16 mouse cellular contexts compared by ENCODE assay signal in genomic region chr2:169679264-169679663, GRCm38 (mm10). TPM values are rescaled to one million over a fixed set of nuclear protein-coding genes. Genes with fewer than 3 reads are reported as not detected.
DNase-seq lines count a peak whose midpoint lies in the region; ATAC-seq and TF ChIP-seq lines count a peak whose summit lies in the region.
"Had no signal": no experiment of that assay in that cellular context is flagged by ENCODE, and none has a peak within 500 bp of the region (broad histone marks: within the 10 kb centered on the region; RNA-seq: fewer than 3 reads in every experiment).

No protein-coding gene starts in this region.

- no peak overlapping the region for H3K4me2 ChIP-seq in forebrain, postnatal 0 days (ENCODE audit: low read depth)
- no peak overlapping the region for H3K4me2 ChIP-seq in forebrain, embryonic 11.5 days (ENCODE audit: low read depth, low read length, severe bottlenecking)
- H3K4me2 ChIP-seq in lung, embryonic 16.5 days (ENCODE audit: low read depth, low read length) = no peak overlapping the region
- H3K4me2 ChIP-seq in lung, postnatal 0 days (replicated peaks; ENCODE audit: low read depth, low read length) = no peak overlapping the region
- no peak overlapping the region for H3K4me2 ChIP-seq in midbrain, embryonic 13.5 days (replicated peaks)
- H3K4me2 ChIP-seq: heart, embryonic 13.5 days had no signal

- H3K27me3 ChIP-seq in forebrain, postnatal 0 days (ENCODE audit: insufficient read depth, low read length) = no peaks in the 10 kb centered on the region
- no peaks in the 10 kb centered on the region for H3K27me3 ChIP-seq in forebrain, embryonic 11.5 days (ENCODE audit: control insufficient read depth, insufficient read depth, low read length)
- no peaks in the 10 kb centered on the region for H3K27me3 ChIP-seq in lung, embryonic 16.5 days (ENCODE audit: control insufficient read depth, insufficient read depth, low read depth, low read length)
- H3K27me3 ChIP-seq in lung, postnatal 0 days (replicated peaks; ENCODE audit: insufficient read depth, low read length) = no peaks in the 10 kb centered on the region
- no peaks in the 10 kb centered on the region for H3K27me3 ChIP-seq in midbrain, embryonic 13.5 days
- H3K27me3 ChIP-seq: heart, embryonic 13.5 days had no signal

- no peak for ATAC-seq in forebrain, postnatal 0 days
- no peak for ATAC-seq in forebrain, embryonic 11.5 days (replicated peaks; ENCODE audit: low FRiP score)
- 0 out of 2 replicates have a peak, but pooled peaks have one; percentile 41 for ATAC-seq in lung, embryonic 16.5 days (ENCODE audit: low read depth)
- ATAC-seq in lung, postnatal 0 days = no peak
- no peak for ATAC-seq in midbrain, embryonic 13.5 days

- H3K27ac ChIP-seq in forebrain, postnatal 0 days (ENCODE audit: low read depth, low read length) = peak overlapping the region; percentile 59; the same call in 1 of the 2 replicates
- H3K27ac ChIP-seq in forebrain, embryonic 11.5 days (ENCODE audit: low read depth, low read length) = no peak overlapping the region
- no peak overlapping the region for H3K27ac ChIP-seq in lung, embryonic 16.5 days (ENCODE audit: low read length)
- H3K27ac ChIP-seq in lung, postnatal 0 days (ENCODE audit: low read length) = no peak overlapping the region
- H3K27ac ChIP-seq in midbrain, embryonic 13.5 days = peak overlapping the region; percentile 6
- H3K27ac ChIP-seq: heart, embryonic 13.5 days had no signal

- H3K4me3 ChIP-seq in forebrain, postnatal 0 days (ENCODE audit: low read depth, low read length) = no peak overlapping the region
- no peak overlapping the region for H3K4me3 ChIP-seq in forebrain, embryonic 11.5 days (ENCODE audit: low read depth, low read length)
- no peak overlapping the region for H3K4me3 ChIP-seq in lung, embryonic 16.5 days (ENCODE audit: low read length)
- no peak overlapping the region for H3K4me3 ChIP-seq in lung, postnatal 0 days (ENCODE audit: low read depth, low read length)
- no peak overlapping the region for H3K4me3 ChIP-seq in midbrain, embryonic 13.5 days (replicated peaks)
- H3K4me3 ChIP-seq: heart, embryonic 13.5 days; myocyte had no signal

- no peak for DNase-seq in forebrain, postnatal 0 days
- DNase-seq in forebrain, embryonic 11.5 days (ENCODE audit: low spot score) = no peak
- DNase-seq in lung, postnatal 0 days (ENCODE audit: low spot score) = no peak
- DNase-seq in thymus, postnatal 25 days = peak; percentile 31
- DNase-seq in embryo, embryonic 10 days (ENCODE audit: low spot score) = no peak
- DNase-seq in frontal cortex, postnatal 36 days (ENCODE audit: low spot score in 2 of 2) = no peak
- DNase-seq: gastrocnemius, postnatal 10 days; kidney, adult 8-10 months; layer of hippocampus, adult 9-11 months; left cerebral cortex, postnatal 4 days; lung, postnatal 36 days had no signal

- no peaks in the 10 kb centered on the region for H3K36me3 ChIP-seq in forebrain, postnatal 0 days (ENCODE audit: insufficient read depth)
- H3K36me3 ChIP-seq in forebrain, embryonic 11.5 days (ENCODE audit: control insufficient read depth, insufficient read depth, low read length) = no peaks in the 10 kb centered on the region
- H3K36me3 ChIP-seq in lung, embryonic 16.5 days (ENCODE audit: control insufficient read depth, insufficient read depth, low read length) = no peaks in the 10 kb centered on the region
- H3K36me3 ChIP-seq in lung, postnatal 0 days (ENCODE audit: insufficient read depth, low read length) = no peaks in the 10 kb centered on the region
- no peaks in the 10 kb centered on the region for H3K36me3 ChIP-seq in midbrain, embryonic 13.5 days
- H3K36me3 ChIP-seq: heart, embryonic 13.5 days had no signal

- H3K9me3 ChIP-seq in forebrain, postnatal 0 days (ENCODE audit: low read length) = no peaks in the 10 kb centered on the region
- H3K9me3 ChIP-seq in forebrain, embryonic 11.5 days (ENCODE audit: control insufficient read depth, low read length) = no peaks in the 10 kb centered on the region
- no peaks in the 10 kb centered on the region for H3K9me3 ChIP-seq in lung, embryonic 16.5 days (ENCODE audit: control insufficient read depth, low read length)
- H3K9me3 ChIP-seq in lung, postnatal 0 days (ENCODE audit: low read length) = no peaks in the 10 kb centered on the region
- no peaks in the 10 kb centered on the region for H3K9me3 ChIP-seq in midbrain, embryonic 13.5 days
- H3K9me3 ChIP-seq: heart, embryonic 13.5 days had no signal

- 0 out of 2 replicates have a peak, but pooled peaks cover 7% of the 10 kb centered on the region for H3K4me1 ChIP-seq in forebrain, postnatal 0 days (ENCODE audit: insufficient read depth)
- 0 out of 2 replicates have a peak, but pooled peaks cover 3% of the 10 kb centered on the region for H3K4me1 ChIP-seq in forebrain, embryonic 11.5 days (replicated peaks; ENCODE audit: control insufficient read depth, insufficient read depth, low read length)
- no peaks in the 10 kb centered on the region for H3K4me1 ChIP-seq in lung, embryonic 16.5 days (replicated peaks; ENCODE audit: control insufficient read depth, insufficient read depth, low read length)
- H3K4me1 ChIP-seq in lung, postnatal 0 days (ENCODE audit: insufficient read depth, low read depth, low read length) = no peaks in the 10 kb centered on the region
- H3K4me1 ChIP-seq in midbrain, embryonic 13.5 days (replicated peaks) = peaks cover 21% of the 10 kb centered on the region

- WGBS in forebrain, postnatal 0 days = 68% methylated on average over 7 of the region's 7 CpGs
- 73% methylated on average over 7 of the region's 7 CpGs for WGBS in forebrain, embryonic 11.5 days
- WGBS in lung, embryonic 16.5 days = 53% methylated on average over 7 of the region's 7 CpGs
- 47% methylated on average over 7 of the region's 7 CpGs for WGBS in lung, postnatal 0 days
- WGBS in midbrain, embryonic 13.5 days = 66% methylated on average over 7 of the region's 7 CpGs

- TF ChIP-seq EP300 in lung, postnatal 0 days (IDR thresholded peaks at IDR 0.05) = no peak

- H3K9ac ChIP-seq in forebrain, postnatal 0 days = no peak overlapping the region
- no peak overlapping the region for H3K9ac ChIP-seq in forebrain, embryonic 11.5 days (ENCODE audit: low read length)
- H3K9ac ChIP-seq in lung, embryonic 16.5 days (ENCODE audit: low read length) = no peak overlapping the region
- no peak overlapping the region for H3K9ac ChIP-seq in lung, postnatal 0 days (replicated peaks; ENCODE audit: low read depth)
- no peak overlapping the region for H3K9ac ChIP-seq in midbrain, embryonic 13.5 days (replicated peaks)
- H3K9ac ChIP-seq: heart, embryonic 13.5 days had no signal

- no peak for TF ChIP-seq CTCF in forebrain, postnatal 0 days (IDR thresholded peaks at IDR 0.05; ENCODE audit: low read depth)
- no peak for TF ChIP-seq CTCF in lung, postnatal 0 days (IDR thresholded peaks at IDR 0.05)

RNA-seq across cellular contexts. Expression of gene Tshz2, which starts 46.5 kb away (rescaled TPM):
- total RNA-seq in forebrain, postnatal 0 days (2014; rRNA removed) = 26.1 and 29.2 TPM in 2 replicates
- polyA plus RNA-seq in forebrain, postnatal 0 days (2015; fragmentation: Nextera tagmentation; extraction: Ambion mirVana) = 8.8 and 19.7 TPM in 2 replicates
- 2.5 and 3.1 TPM in 2 replicates for polyA plus RNA-seq in forebrain, embryonic 11.5 days (2014; fragmentation: Nextera tagmentation; extraction: Ambion mirVana)
- polyA plus RNA-seq in lung, embryonic 16.5 days (2015; fragmentation: Nextera tagmentation; extraction: Ambion mirVana) = 6.7 and 7.2 TPM in 2 replicates
- polyA plus RNA-seq in lung, postnatal 0 days (2015; fragmentation: Nextera tagmentation; extraction: Ambion mirVana) = 3.4 and 4.6 TPM in 2 replicates
- 13.1 and 13.5 TPM in 2 replicates for polyA plus RNA-seq in midbrain, embryonic 13.5 days (2015; fragmentation: Nextera tagmentation; extraction: Ambion mirVana)
- polyA plus RNA-seq: C2C12, myocyte had no signal

Comparison
In these comparisons a context has a peak if more than half of its experiments do, and no peak if none do; other contexts are left out.
1. H3K27ac ChIP-seq: peak in forebrain, postnatal 0 days (single experiment) and midbrain, embryonic 13.5 days (single experiment); none in forebrain, embryonic 11.5 days (single experiment), lung, embryonic 16.5 days (single experiment) and lung, postnatal 0 days (single experiment).